Mouse (Mus musculus) c-Kit-positive CD71-positive TER-119-negative erythroid progenitor cells, embryonic 14.5 days (primary cell): ENCODE results near the gene Fsd1l.
"Not testable (repeated sequence)": the region's sequence is repeated elsewhere in the genome, so short reads cannot be mapped to it uniquely, and the experiment has no call there.

Experiments
- DNase-seq: peaks from one replicate; pipeline ENCODE4 v3.0.0-alpha.2; 2013; ENCODE audit warnings: low read depth

The Fsd1l gene

GRCm38 (mm10) chr4:53628924-53629323 is 2.3 kb upstream of the Fsd1l start:
- no peak for DNase-seq

DNA sequence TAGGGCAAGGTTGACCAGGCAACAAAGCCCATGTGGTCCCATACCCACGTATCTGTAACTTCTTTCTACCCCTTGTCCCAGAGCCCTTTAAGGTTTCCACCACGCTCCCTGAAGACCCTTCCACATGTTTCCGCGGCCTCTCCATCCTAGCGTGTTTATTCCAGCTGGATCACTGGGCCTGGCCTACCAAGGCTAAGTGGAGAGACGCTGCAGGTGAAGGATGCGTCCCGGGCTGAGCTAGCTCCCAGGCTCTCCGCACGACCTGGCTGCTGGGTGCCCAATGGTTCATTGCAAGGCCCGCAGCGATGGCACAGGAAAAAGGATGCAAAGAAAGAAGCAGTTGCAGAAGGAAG is 332 bp upstream of the Fsd1l start:
- DNase-seq: no peak

DNA sequence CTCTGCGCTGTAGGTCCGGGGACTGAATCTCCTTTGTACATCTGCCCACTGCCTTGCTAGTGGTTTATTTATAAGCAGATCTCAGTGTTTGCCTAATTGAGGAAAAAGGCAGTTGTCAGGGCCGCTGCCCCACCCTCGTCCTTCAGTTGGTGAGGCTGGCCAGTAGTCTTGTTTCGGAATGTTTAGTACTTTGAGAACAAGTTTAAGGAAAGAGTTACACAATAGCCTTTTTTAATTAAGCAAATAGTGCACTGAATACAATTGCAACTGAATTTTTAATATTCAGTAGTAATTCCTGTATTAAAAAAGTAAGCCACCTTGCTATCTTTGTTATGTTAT is 709 bp downstream of the Fsd1l start:
- DNase-seq: no peak

GRCm38 (mm10) chr4:53635336-53635735 is 4.1 kb downstream of the Fsd1l start:
- no peak for DNase-seq

- DNase-seq: no peak
Measured at GRCm38 (mm10) chr4:53637269-53637909, 6.1 kb downstream of the Fsd1l start.

GRCm38 (mm10) chr4:53638549-53639123 is 7.4 kb downstream of the Fsd1l start:
- no peak for DNase-seq

DNA sequence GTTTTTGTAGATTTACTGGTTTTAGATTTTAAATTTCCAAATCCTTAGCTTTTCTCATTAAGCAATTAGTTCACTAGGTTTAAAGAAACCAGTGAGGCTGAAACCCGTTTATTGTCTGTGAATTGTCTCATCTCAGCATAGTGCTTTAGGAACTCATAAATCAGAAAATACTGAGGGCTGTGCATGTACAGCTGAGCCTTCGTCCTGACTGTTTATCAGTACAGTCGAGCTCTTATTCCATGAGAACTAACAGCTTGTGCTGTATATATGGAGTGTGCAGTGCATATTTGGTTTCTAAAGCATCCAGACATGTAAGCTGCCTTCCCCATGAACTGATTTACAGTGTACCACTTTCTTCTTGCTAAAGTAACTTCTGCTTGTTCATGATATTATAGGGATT is 26.8 kb downstream of the Fsd1l start:
- DNase-seq: no peak

GRCm38 (mm10) chr4:53660711-53661110 is 29.4 kb downstream of the Fsd1l start:
- DNase-seq: no peak

- no peak for DNase-seq
Measured at GRCm38 (mm10) chr4:53682092-53682491, 50.8 kb downstream of the Fsd1l start.

DNA sequence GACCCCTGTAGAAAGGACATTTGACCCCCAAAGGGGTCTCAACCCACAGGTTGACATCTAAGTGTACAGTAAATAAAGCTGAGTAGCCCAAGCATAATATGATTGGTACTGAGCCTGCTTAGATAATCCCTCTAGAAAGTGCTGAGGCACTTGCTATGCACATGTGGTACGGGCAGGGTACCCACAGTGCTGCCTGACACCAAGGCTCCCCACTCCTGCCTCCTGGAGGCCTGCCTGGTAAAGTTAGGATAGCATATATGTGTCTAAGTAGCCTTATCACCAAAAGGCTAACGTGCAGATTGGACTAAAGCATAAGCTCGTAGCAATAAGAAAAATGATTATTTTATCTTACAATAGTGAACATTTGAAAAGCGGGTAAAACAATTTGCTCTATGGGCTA is 57.7 kb downstream of the Fsd1l start:
- DNase-seq: no peak

- no peak for DNase-seq
Measured at GRCm38 (mm10) chr4:53691418-53691817, 60.1 kb downstream of the Fsd1l start.

DNA sequence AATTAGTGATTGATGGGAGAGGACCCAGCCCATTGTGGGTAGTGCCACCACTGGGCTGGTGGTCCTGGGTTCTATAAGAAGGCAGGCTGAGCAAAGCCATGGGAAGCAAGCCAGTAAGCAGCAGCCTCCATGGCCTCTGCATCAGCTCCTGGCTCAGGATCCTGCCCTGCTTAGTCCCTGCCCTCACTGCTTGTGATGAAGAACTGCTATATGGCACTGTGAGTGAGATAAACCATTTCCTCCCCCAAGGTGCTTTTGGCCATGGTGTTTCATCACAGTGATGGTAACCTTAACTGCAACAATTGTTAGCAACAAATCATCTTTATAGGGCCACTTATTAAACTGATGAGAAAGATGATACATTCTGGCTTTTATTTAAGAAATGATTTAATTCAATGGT is 77.9 kb downstream of the Fsd1l start:
- DNase-seq: not testable (repeated sequence)

- DNase-seq: no peak
Measured at GRCm38 (mm10) chr4:53710021-53710420, 78.8 kb downstream of the Fsd1l start.

DNA sequence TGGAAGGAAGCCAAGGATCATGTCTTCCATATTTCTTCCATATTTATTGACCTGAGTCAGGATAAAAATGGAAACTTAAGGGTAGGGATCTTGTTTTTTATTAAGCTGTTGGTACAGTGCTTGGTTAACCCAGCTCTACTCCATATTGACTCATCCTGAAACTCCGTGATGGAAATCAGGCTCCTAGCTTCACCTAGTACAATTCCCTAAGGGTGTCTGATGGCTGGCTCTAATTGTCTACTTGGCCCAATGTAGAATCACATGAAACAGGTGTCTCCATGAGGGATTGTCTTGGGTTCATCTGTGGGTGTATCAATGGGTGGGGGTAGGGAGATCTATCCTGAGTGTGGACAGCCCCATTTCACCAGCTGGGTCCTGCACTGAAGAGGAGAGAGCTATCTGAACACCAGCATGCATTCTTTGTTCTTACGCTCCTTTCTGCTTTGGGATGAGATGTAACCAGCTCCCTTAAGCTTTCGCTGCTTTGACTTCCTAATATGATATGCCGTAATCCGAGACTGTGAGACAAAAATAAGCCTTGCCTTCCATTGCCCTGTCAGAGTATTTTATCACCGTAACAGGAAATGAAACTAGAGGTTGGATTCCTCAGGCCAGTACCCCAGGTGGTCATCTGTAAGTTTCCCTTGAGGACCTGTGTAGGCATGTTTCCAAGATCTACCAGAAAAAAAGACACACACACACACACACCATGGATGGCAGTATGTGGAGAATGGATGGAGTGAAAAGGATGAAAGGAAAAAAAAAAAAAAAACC is 79.5 kb downstream of the Fsd1l start:
- DNase-seq: no peak

- DNase-seq: no peak
Measured at GRCm38 (mm10) chr4:53713704-53714050, 82.4 kb downstream of the Fsd1l start, which contains the start of gene Fktn. TSS of gene Fktn (plus strand) at chr4:53713998.

GRCm38 (mm10) chr4:53714051-53714814 is 83.0 kb downstream of the Fsd1l start:
- DNase-seq: peak; percentile 86

GRCm38 (mm10) chr4:53715977-53716376 is 84.7 kb downstream of the Fsd1l start:
- DNase-seq: no peak

GRCm38 (mm10) chr4:53717546-53717945 is 86.3 kb downstream of the Fsd1l start:
- DNase-seq: no peak

- DNase-seq: no peak
Measured at GRCm38 (mm10) chr4:53718261-53718660, 87.0 kb downstream of the Fsd1l start.

- DNase-seq: no peak
Measured at GRCm38 (mm10) chr4:53722506-53722905, 91.2 kb downstream of the Fsd1l start.

- not testable (repeated sequence) for DNase-seq
Measured at GRCm38 (mm10) chr4:53726100-53726499, 94.8 kb downstream of the Fsd1l start.

GRCm38 (mm10) chr4:53728121-53728520 is 96.8 kb downstream of the Fsd1l start:
- DNase-seq: no peak
